Mouse (Mus musculus) right cerebral cortex, postnatal 25 days (tissue): ENCODE data around the gene Nxpe3.
"Not testable (repeated sequence)": the region's sequence is repeated elsewhere in the genome, so short reads cannot be mapped to it uniquely, and the experiment has no call there.

Source experiments
- DNase-seq: peaks from one replicate; pipeline ENCODE4 v3.0.0; 2022

Gene Nxpe3

GRCm38 (mm10) chr16:55889451-55889850, 5.6 kb downstream of the Nxpe3 start:
- DNase-seq, result no peak

DNA sequence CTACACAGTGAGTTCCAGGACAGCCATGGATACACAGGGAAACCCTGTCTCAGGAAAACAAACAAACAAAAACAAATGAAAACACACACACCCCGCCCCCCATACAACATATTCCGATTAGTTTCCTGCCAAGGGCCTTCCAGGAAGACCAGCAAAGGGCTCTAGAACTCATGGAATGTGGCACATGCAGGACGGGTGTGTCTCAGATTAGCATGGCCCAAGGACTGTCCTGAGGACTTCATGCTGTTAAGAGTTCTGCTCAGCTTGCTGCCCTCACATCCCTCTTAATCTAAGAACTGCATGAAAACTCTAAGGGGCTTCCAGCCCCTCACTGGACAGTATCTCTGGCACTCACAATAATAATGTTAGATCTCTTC, 6.5 kb downstream of the Nxpe3 start:
- no peak for DNase-seq

DNA sequence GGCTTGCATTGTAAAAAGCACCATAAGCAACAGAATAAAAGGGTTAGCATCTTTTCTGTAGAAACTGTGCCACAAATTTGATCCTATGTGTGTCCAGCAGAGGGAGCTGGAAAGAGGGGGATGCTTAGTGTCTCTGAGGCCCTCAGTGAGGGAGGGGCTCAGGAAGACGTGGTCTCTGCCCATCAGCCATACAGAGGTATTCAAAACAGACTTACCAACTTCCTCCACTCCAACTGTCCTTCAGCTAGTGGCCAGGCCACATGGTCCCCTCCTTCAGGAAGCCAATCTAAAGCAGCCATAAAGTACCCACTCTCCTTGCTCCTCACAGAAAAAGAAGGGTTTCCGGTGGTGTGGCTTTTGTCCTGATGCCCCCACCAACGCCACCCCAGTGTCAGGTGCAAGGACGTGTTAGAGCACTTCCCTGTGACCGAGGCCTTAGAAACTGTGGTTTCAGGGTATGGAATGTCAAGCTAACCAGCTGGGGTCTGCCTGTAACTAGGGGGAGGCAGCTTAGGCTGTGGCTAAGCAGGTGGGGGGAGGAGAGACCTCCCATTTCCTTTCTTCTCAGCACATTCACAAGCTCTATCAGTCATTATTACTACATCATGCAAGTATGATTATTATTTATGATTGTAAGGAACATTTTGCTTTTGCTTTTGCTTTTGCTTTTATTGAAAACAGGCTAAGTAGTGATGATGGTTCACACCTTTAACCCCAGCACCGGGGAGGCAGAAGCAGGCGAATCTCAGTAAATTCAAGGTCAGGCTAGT, 7.1 kb downstream of the Nxpe3 start:
- DNase-seq, result no peak

GRCm38 (mm10) chr16:55884246-55884645, 10.8 kb downstream of the Nxpe3 start:
- no peak for DNase-seq

DNA sequence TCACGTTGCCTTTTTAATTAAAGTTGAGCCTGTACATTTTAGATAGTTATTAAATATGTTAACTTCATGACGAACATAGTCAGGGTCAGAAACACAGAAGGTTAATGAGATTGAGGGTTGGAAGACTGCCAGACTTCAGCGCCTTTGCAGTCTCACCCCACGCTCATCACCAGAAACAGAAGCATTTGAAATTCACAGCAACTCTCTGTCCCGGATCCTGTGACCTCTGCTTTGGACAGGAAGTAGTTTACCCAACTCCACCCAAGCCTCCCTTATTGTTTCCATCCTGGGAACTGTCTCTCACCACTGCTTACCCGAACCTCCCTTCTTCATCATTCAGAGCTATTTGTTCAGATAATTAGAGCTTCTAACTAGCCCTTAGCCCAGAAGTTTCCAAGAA, 19.1 kb downstream of the Nxpe3 start:
- DNase-seq, result no peak

- no peak for DNase-seq
Observed at GRCm38 (mm10) chr16:55863832-55864231, 31.3 kb downstream of the Nxpe3 start.

- DNase-seq, result peak; percentile 48
Observed at GRCm38 (mm10) chr16:55863149-55863815, 31.8 kb downstream of the Nxpe3 start.

GRCm38 (mm10) chr16:55861104-55861503, 34.0 kb downstream of the Nxpe3 start:
- DNase-seq, result no peak

DNA sequence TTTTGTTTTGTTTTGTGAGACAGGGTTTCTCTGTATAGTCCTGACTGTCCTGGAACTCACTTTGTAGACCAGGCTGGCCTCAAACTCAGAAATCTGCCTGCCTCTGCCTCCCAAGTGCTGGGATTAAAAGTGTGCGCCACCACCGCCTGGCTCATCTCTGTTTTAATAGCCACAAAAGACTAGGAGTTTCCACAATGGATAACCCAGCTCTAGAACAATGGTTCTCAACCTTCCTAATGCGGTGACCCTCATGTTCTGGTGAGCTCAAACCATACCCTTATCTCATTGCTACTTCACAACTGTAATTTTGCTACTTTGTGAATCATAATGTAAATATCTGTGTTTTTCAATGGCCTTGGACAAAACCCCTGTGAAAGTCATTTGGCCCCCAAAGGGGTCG, 35.7 kb downstream of the Nxpe3 start:
- DNase-seq, result not testable (repeated sequence)

DNA sequence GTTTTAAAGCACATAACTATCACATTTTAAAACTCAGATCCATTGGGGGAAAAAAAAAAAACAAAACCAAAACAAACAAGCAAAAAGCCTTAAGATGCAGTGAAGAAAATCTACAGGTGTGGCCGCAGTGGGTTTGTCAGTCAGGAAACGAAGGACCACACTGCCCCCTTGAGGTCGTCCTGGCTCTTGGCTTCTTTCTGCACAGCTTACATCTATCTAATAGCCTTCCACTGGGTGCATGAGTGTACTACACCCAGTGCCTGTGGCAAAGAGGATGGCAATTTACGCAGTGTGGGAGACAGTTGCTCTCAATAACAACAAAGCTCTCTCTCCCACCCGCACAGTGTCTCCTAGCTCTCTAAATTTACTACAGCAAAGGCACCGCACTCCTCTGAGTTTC, 36.6 kb downstream of the Nxpe3 start:
- DNase-seq, result peak; percentile 43

DNA sequence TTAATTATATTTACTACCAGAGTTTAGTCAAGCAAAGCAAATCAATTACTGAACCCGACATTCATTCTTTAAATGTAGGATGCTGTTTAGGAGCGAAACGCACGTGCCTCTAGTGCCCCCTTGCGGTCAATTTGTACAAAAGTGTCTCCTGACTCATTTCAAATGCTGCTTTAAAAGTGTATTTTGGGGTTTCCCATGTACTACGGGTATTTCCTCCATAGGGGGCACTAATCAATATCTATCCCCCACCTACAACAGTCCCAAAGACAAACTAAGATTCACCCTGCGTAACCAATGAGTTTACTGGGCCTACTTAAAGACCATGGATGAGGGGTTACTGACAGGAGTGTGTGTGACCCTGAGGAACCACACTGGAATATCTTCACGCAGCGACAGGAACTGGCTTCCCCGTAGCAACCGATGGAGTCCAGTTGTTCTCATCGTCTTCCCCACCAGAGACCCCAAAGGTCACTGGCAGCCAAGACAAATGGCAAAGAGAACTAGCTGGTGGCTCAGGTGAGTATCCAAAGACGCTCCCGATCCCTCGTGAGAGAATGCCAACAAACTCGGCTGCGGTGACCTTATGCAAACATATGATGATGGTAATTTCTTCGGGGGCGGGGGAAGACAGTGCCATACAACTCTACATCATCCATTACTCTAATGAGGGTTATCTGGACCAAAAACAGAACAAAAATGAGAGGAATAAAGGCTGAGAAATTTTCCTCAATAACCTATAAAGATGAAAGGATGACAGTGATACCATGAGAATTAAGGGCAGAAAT, 42.0 kb downstream of the Nxpe3 start:
- DNase-seq, result peak; percentile 40

- no peak for DNase-seq
Observed at GRCm38 (mm10) chr16:55852515-55852914, 42.6 kb downstream of the Nxpe3 start.

- DNase-seq, result no peak
Observed at GRCm38 (mm10) chr16:55850485-55850884, 44.6 kb downstream of the Nxpe3 start.

DNA sequence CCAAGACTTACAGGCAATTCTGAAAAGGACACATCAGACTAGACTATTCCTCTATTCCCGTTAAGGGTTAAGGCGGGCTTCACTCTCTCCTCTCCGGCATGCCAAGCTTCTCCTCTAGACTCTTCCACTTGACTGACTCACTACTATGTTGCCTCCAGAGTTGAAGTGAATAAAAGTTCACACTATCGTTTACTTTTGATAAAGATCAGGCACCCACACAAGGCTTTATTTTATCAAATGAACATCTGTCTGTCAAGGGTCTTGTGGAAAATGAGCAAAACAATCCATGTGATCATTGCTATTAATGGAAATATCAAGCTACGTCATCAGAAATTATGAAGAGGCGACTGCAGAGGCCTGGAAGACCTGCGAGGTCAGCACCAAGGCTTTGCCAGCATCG, 47.4 kb downstream of the Nxpe3 start:
- DNase-seq, result no peak

- no peak for DNase-seq
Observed at GRCm38 (mm10) chr16:55844847-55845246, 50.2 kb downstream of the Nxpe3 start.

DNA sequence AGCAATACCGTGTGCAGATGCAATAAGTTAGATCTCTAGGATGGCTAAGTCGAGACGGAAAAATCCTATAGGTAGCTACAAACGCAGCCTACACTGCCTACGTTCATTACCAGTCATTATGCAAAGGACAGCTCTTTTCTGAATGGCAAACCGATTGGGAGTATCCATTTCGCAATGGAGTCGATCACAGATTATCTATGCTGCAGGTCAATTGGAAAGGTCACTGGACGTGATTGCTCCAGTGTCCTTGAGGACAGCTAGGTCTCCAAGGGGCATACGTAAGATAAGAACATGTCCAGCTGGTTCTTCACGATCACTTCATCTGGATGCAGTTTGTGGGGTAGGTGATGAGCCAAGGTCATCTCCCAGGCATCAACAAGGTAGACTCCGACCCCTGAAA, 51.2 kb downstream of the Nxpe3 start:
- no peak for DNase-seq

- no peak for DNase-seq
Observed at GRCm38 (mm10) chr16:55843134-55843533, 52.0 kb downstream of the Nxpe3 start.

- DNase-seq, result no peak
Observed at GRCm38 (mm10) chr16:55841506-55841905, 53.6 kb downstream of the Nxpe3 start.

DNA sequence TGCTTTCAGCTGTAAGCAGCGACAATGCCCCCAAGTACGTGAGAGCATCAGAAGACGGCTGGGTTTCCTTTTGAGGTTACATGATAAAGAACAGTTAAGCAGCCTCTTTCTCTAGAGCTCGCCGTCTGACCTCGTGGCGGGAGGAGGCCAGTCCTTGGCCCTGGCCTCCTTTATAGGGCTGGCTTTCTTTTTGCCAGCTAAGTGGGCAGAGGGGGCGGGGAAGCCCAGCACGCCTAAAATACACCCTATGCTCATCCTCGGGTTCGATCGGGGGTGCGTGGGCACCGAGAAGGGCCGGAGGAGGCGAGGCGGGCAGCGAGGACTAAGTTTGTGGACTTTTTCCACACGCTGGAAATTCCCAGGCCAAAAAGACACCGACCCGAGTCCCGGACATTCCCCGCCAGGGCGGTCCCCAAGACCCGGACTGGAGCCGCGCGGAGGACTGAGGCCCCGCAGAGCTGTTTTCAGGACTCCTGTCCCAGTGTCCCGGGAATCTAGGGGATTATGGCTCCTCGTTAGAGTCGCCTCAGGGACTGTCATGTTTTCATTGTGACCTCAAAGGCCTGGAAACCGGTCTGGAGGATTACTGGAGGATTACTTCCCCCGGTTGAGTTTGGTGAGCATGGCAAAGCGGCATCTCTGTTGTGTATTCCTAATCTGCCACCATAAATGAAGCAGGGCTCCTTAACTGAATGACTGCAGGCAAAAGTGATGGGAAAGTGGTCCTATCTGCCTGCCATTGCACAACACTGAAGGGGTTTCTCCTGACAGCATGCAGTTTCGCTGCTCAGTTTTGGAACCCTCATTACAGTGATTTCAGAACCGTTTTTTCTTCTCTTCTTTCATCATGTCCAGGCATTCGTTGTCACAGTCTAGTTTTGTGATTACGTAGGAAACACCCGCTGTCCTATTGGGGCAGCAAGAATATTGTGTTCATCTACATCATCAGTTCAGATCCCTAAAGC, 56.3 kb downstream of the Nxpe3 start, which contains the start of gene Nfkbiz:
Gene Nfkbiz (minus strand): TSS at position 390 of the 965 bp plus-strand sequence.
- DNase-seq, result peak; percentile 81

GRCm38 (mm10) chr16:55838129-55838509, 57.0 kb downstream of the Nxpe3 start:
- no peak for DNase-seq

DNA sequence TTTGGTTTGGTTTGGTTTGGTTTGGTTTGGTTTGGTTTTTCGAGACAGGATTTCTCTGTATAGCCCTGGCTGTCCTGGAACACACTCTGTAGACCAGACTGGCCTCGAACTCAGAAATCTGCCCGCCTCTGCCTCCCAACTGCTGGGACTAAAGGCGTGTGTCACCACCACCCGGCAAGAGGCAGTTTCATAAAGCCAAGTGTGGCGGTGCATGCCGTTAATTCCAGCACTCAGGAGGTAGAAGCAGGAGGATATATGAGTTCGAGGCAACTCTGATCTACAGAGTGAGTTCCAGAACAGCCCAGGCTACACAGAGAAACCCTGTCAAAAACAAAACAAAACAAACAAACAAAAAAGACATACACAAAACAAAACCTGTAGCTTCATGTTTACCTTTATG, 57.4 kb downstream of the Nxpe3 start:
- DNase-seq, result not testable (repeated sequence)

DNA sequence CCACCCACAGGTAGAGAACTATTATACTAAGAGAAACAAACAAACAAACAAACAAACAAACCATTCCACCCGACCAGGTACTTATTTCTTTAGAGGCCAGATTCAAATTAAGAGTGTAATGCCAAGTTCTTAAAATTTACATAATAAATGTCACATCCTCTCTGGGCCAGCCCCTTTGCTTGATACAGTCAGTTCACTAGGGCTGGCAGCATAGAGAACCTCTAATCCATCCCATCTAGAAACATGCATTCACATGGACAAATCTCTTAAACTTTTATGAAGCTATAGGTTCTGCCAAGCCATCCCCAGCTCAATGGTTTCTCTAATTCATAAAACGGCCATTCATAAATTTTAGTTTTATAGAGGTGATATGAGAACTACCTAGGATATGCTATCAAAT, 57.9 kb downstream of the Nxpe3 start:
- no peak for DNase-seq

GRCm38 (mm10) chr16:55835798-55836197, 59.3 kb downstream of the Nxpe3 start:
- DNase-seq, result no peak
